Mouse (Mus musculus): ENCODE measurements around the gene Gm49325. TPM values are rescaled to one million over a fixed set of nuclear protein-coding genes. Genes with fewer than 3 reads are reported as not detected.

Gene Gm49325
- polyA plus RNA-seq, 1 experiment from 2014 or later = 1.6 TPM

GRCm38 (mm10) chr10:77636234-77636922, 30.4 kb downstream of the Gm49325 start:
- no peak for DNase-seq (ENCODE audit: low spot score)
- WGBS = 94% methylated on average over 7 of the region's 7 CpGs
- Histone ChIP-seq H3K27ac (no peak overlapping the region), H3K4me1 (no peaks in the 10 kb centered on the region), H3K36me3 (peaks cover 96% of the 10 kb centered on the region), H3K27me3 (ENCODE audit: low read depth, poor library complexity, severe bottlenecking) (no peaks in the 10 kb centered on the region), H3K4me3 (no peak overlapping the region), H3K9me3 (replicated peaks) (no peaks in the 10 kb centered on the region)

- H3K4me3 ChIP-seq = no peak overlapping the region
- no peak overlapping the region for H3K27ac ChIP-seq
- no peaks in the 10 kb centered on the region for H3K27me3 ChIP-seq (ENCODE audit: low read depth, poor library complexity, severe bottlenecking)
- 91% methylated on average over 6 of the region's 6 CpGs for WGBS
- peaks cover 98% of the 10 kb centered on the region for H3K36me3 ChIP-seq
- H3K4me1 ChIP-seq = no peaks in the 10 kb centered on the region
- H3K9me3 ChIP-seq (replicated peaks) = no peaks in the 10 kb centered on the region
- DNase-seq (ENCODE audit: low spot score) = no peak
Measured at GRCm38 (mm10) chr10:77638956-77639355, 33.0 kb downstream of the Gm49325 start.

GRCm38 (mm10) chr10:77643160-77643559, 37.2 kb downstream of the Gm49325 start:
- Histone ChIP-seq H3K4me1 (no peaks in the 10 kb centered on the region), H3K36me3 (peaks cover 90% of the 10 kb centered on the region), H3K27ac (no peak overlapping the region), H3K27me3 (ENCODE audit: low read depth, poor library complexity, severe bottlenecking) (no peaks in the 10 kb centered on the region), H3K4me3 (no peak overlapping the region), H3K9me3 (replicated peaks) (no peaks in the 10 kb centered on the region)
- 95% methylated on average over 7 of the region's 7 CpGs for WGBS
- no peak for DNase-seq (ENCODE audit: low spot score)

- no peaks in the 10 kb centered on the region for H3K27me3 ChIP-seq (ENCODE audit: low read depth, poor library complexity, severe bottlenecking)
- no peak overlapping the region for H3K4me3 ChIP-seq
- DNase-seq (ENCODE audit: low spot score) = no peak
- 91% methylated on average over 5 of the region's 5 CpGs for WGBS
- H3K9me3 ChIP-seq (replicated peaks) = no peaks in the 10 kb centered on the region
- no peaks in the 10 kb centered on the region for H3K4me1 ChIP-seq
- H3K36me3 ChIP-seq = peaks cover 68% of the 10 kb centered on the region
- no peak overlapping the region for H3K27ac ChIP-seq
Measured at GRCm38 (mm10) chr10:77645571-77645970, 39.6 kb downstream of the Gm49325 start.

GRCm38 (mm10) chr10:77647461-77647860, 41.5 kb downstream of the Gm49325 start:
- 73% methylated on average over 1 of the region's 1 CpGs for WGBS
- no peak overlapping the region for H3K4me3 ChIP-seq
- no peak for DNase-seq (ENCODE audit: low spot score)
- no peaks in the 10 kb centered on the region for H3K4me1 ChIP-seq
- no peaks in the 10 kb centered on the region for H3K9me3 ChIP-seq (replicated peaks)
- H3K27me3 ChIP-seq (ENCODE audit: low read depth, poor library complexity, severe bottlenecking) = no peaks in the 10 kb centered on the region
- no peak overlapping the region for H3K27ac ChIP-seq
- peaks cover 49% of the 10 kb centered on the region for H3K36me3 ChIP-seq

GRCm38 (mm10) chr10:77647901-77648300, 41.9 kb downstream of the Gm49325 start:
- H3K27me3 ChIP-seq (ENCODE audit: low read depth, poor library complexity, severe bottlenecking) = no peaks in the 10 kb centered on the region
- WGBS = 85% methylated on average over 8 of the region's 8 CpGs
- H3K4me1 ChIP-seq = no peaks in the 10 kb centered on the region
- no peak overlapping the region for H3K4me3 ChIP-seq
- H3K9me3 ChIP-seq (replicated peaks) = no peaks in the 10 kb centered on the region
- no peak overlapping the region for H3K27ac ChIP-seq
- H3K36me3 ChIP-seq = peaks cover 45% of the 10 kb centered on the region
- no peak for DNase-seq (ENCODE audit: low spot score)

GRCm38 (mm10) chr10:77652046-77652445, 46.0 kb downstream of the Gm49325 start:
- H3K4me3 ChIP-seq = no peak overlapping the region
- no peaks in the 10 kb centered on the region for H3K9me3 ChIP-seq (replicated peaks)
- H3K27me3 ChIP-seq (ENCODE audit: low read depth, poor library complexity, severe bottlenecking) = no peaks in the 10 kb centered on the region
- WGBS = 90% methylated on average over 9 of the region's 9 CpGs
- no peak overlapping the region for H3K27ac ChIP-seq
- peaks cover 4% of the 10 kb centered on the region; the same call in 1 of the 2 replicates for H3K36me3 ChIP-seq
- no peak for DNase-seq (ENCODE audit: low spot score)
- H3K4me1 ChIP-seq = no peaks in the 10 kb centered on the region

- no peak overlapping the region for H3K4me3 ChIP-seq
- H3K9me3 ChIP-seq (replicated peaks) = no peaks in the 10 kb centered on the region; the same call in 1 of the 2 replicates
- H3K4me1 ChIP-seq = 0 out of 2 replicates have a peak, but pooled peaks cover 4% of the 10 kb centered on the region
- no peak overlapping the region for H3K27ac ChIP-seq
- 74% methylated on average over 15 of the region's 15 CpGs for WGBS
- no peaks in the 10 kb centered on the region for H3K36me3 ChIP-seq
- DNase-seq (ENCODE audit: low spot score) = no peak
- H3K27me3 ChIP-seq (ENCODE audit: low read depth, poor library complexity, severe bottlenecking) = peaks cover 3% of the 10 kb centered on the region
Measured at GRCm38 (mm10) chr10:77658286-77658994, 52.4 kb downstream of the Gm49325 start.

- H3K4me3 ChIP-seq = peak overlapping the region; percentile 30
- peaks cover 9% of the 10 kb centered on the region for H3K4me1 ChIP-seq
- DNase-seq (ENCODE audit: low spot score) = peak; percentile 62
- WGBS = 32% methylated on average over 43 of the region's 43 CpGs
- H3K9me3 ChIP-seq (replicated peaks) = no peaks in the 10 kb centered on the region; the same call in 1 of the 2 replicates
- peaks cover 24% of the 10 kb centered on the region for H3K27me3 ChIP-seq (ENCODE audit: low read depth, poor library complexity, severe bottlenecking)
- H3K36me3 ChIP-seq = no peaks in the 10 kb centered on the region
- H3K27ac ChIP-seq = peak overlapping the region; percentile 63
Measured at GRCm38 (mm10) chr10:77663949-77664665, 58.1 kb downstream of the Gm49325 start.

GRCm38 (mm10) chr10:77666342-77666741, 60.3 kb downstream of the Gm49325 start:
- peak overlapping the region; percentile 9; the same call in 1 of the 2 replicates for H3K27ac ChIP-seq
- no peak overlapping the region for H3K4me3 ChIP-seq
- H3K9me3 ChIP-seq (replicated peaks) = no peaks in the 10 kb centered on the region
- DNase-seq (ENCODE audit: low spot score) = no peak
- H3K4me1 ChIP-seq = peaks cover 9% of the 10 kb centered on the region
- peaks cover 24% of the 10 kb centered on the region for H3K27me3 ChIP-seq (ENCODE audit: low read depth, poor library complexity, severe bottlenecking)
- 86% methylated on average over 8 of the region's 8 CpGs for WGBS
- H3K36me3 ChIP-seq = no peaks in the 10 kb centered on the region

GRCm38 (mm10) chr10:77667402-77667801, 61.4 kb downstream of the Gm49325 start:
- Histone ChIP-seq H3K4me1 (peaks cover 9% of the 10 kb centered on the region), H3K27me3 (ENCODE audit: low read depth, poor library complexity, severe bottlenecking) (peaks cover 24% of the 10 kb centered on the region), H3K27ac (no peak overlapping the region), H3K9me3 (replicated peaks) (no peaks in the 10 kb centered on the region), H3K4me3 (no peak overlapping the region), H3K36me3 (no peaks in the 10 kb centered on the region)
- 90% methylated on average over 4 of the region's 4 CpGs for WGBS
- DNase-seq (ENCODE audit: low spot score) = no peak

GRCm38 (mm10) chr10:77670710-77671109, 64.7 kb downstream of the Gm49325 start:
- H3K27me3 ChIP-seq (ENCODE audit: low read depth, poor library complexity, severe bottlenecking) = peaks cover 15% of the 10 kb centered on the region
- H3K4me1 ChIP-seq = peaks cover 15% of the 10 kb centered on the region
- no peak for DNase-seq (ENCODE audit: low spot score)
- H3K27ac ChIP-seq = no peak overlapping the region
- 76% methylated on average over 4 of the region's 4 CpGs for WGBS
- no peak overlapping the region for H3K4me3 ChIP-seq
- no peaks in the 10 kb centered on the region for H3K36me3 ChIP-seq
- no peaks in the 10 kb centered on the region for H3K9me3 ChIP-seq (replicated peaks)

- H3K4me1 ChIP-seq = peaks cover 15% of the 10 kb centered on the region
- WGBS = 60% methylated on average over 4 of the region's 4 CpGs
- DNase-seq (ENCODE audit: low spot score) = no peak
- peaks cover 20% of the 10 kb centered on the region for H3K27me3 ChIP-seq (ENCODE audit: low read depth, poor library complexity, severe bottlenecking)
- H3K9me3 ChIP-seq (replicated peaks) = no peaks in the 10 kb centered on the region
- no peak overlapping the region for H3K27ac ChIP-seq
- no peak overlapping the region for H3K4me3 ChIP-seq
- H3K36me3 ChIP-seq = no peaks in the 10 kb centered on the region
Measured at GRCm38 (mm10) chr10:77671519-77671918, 65.5 kb downstream of the Gm49325 start.

All from limb, embryonic 10.5 days (tissue).